Mouse (Mus musculus) skeletal muscle tissue, adult 2 months (tissue): ENCODE data around the gene Lat.

ENCODE experiments used
- DNase-seq: peaks from one replicate; pipeline ENCODE4 v3.0.0-alpha.2; 2012; ENCODE audit warnings: low read depth, low spot score

Gene Lat

DNA sequence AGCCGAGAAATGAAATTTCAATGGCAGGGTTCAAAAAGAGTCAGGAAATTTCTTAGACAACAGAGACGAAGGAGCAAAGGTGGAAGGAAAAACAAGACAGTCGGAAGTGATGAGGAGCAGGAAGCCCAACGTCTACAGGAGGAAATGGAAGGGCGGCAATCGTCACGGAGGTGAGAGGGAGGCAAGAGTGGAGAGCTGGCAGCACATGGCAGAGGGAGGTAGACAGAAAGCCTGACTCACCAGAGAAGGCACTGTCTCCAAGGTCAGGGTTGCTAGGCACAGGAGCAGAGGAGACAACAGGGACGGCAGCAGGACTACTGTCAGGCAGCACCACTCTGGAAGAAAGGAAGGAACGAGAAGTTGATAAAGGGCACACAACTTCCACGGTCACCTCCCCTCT is 1.7 kb downstream of the Lat start:
- no peak for DNase-seq

DNA sequence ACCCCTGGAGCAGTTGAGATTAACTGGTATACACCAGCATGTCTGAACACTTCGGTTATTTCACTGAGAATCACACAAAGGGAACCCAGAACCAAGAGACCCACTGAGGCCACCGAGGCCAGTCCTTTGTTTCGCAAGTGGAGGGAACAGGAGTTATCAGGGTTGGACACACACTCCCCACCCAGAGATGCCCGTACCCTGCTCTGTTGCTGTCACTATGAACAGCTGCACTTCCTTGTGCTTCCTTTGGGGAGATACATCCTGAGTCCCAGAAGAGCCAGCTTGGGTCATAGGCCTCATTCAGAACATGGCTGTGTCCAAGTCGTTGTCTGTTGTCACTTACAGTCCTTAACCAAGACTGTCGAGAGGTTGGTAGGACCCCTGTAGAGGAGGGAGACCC is 6.3 kb downstream of the Lat start:
- no peak for DNase-seq

DNA sequence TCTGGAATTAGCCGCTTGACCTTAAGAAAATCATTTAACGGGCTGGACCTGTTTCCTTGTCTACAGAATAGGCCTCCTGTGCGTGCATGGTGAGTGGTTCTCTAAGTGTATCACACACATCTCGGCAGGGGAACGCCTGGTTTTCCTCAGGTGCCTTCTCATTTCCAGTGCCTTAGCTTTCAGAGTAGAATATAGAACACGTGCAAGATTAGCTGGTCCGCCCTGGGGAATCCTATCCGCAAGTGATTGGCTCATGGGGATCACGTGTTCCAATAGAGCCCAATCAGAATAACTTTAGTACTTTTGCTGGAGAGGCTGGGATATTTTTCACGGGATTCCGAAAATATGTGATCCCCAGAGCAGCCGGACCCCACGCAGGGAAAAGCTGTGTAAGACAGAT is 10.3 kb downstream of the Lat start:
- no peak for DNase-seq

DNA sequence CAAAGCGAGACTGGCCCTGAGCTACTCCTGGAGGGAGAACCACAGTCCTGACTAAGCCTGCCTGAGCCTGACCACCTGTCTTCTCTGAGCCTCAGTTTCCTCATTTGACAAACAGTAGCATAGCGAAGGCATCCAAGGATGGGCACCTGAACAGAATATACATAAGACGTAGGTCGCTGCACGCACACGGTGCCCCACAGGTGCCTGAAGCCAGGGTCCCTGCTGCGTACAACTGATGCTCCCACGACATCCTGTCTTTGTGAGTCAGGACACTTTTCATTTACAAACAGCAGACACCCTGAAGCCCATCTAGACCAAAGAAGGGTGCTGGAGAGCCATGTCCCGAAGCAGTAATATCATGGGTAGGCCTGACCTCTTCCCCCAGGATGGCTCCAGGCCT is 11.0 kb downstream of the Lat start:
- no peak for DNase-seq

DNA sequence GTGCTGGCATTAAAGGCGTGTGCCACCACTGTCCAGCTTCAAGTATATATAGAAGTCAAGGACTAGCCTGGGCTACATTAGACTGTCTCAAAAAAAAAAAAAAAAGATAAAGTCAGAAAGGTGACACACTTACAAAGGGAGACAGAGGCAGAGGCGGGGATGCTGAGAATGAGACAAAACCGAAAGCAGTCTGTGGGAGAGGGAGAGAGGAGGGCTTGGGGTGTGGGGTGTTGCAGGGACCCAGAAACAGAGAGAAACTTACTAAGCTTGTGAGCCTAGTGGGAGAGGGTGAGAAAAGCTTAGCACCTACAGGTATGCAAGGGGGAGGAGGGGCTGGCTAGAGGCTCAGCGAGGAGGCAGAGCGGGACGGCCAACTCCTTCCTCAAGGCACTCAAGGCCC is 11.5 kb downstream of the Lat start:
- no peak for DNase-seq

DNA sequence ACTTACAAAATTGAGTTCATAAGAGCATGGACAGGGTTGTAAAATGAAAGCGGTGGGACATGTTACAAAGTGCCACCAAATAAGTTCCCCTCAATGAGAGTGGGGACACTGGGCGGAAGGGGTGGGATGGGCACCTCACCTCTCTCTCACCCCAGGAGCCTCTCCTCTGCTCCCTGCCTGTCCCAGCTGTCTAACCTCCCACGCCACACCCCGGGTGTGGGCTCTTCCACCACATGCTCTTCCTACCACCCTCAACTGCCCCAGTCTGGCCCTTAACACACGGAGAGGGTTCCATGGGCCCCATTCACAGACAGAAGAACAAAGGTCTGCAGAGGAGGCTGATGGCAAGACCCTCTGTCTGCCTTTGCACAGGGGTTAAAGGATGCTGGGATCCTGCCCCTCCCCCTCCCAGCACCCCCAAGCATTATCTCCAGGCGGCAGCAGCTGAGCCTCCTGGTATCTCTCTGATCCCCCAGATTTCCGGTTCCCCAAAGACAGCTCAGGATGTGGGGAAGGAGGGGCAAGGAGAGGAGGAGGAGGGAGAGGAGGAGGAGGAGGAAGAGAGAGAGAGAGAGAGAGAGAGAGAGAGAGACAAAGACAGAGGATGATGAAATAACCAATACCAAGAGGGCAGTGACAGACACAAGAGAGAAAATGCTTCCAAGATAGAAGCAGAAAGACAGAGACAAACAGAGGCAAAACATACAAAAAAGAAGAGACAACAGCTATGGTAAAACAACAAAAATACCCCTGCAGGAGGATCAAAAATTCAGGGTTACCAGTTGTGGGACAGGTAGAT is 12.4 kb downstream of the Lat start:
- no peak for DNase-seq

DNA sequence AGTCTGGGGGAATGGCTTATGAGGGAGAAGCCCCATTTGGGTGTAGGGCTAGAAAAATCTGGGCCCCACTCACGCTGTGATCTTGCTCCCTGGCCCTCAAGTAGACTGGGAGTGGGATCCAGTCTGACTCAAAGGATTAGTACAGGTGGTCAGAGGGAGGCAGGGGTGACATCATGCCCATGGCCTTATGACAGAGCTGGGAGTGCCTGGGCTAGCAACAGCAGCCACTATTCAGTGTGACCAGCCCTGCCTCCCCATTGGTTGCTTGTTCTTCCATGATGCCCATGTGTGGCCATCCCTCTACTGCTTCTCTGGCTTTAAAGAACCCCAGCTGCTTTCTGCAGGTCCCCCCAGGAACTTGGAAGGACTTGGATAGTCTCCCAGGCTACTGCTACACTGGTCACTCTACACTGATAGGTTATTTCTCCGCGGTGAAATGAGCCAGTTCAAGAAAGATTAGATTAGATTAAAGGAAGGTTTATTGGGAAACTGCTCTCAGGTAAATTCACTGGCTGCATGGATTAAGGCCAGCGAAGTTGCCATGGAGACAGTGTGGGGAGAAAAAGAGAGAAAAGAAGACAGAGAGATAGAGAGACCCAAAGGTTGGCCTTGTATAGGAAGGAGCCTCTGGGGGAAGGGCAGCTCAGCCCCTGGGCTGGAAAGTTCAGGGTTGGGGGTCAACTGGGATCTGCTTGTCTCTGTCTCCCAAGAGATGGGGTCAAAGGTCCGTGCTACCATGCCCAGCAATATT is 13.3 kb downstream of the Lat start:
- no peak for DNase-seq

DNA sequence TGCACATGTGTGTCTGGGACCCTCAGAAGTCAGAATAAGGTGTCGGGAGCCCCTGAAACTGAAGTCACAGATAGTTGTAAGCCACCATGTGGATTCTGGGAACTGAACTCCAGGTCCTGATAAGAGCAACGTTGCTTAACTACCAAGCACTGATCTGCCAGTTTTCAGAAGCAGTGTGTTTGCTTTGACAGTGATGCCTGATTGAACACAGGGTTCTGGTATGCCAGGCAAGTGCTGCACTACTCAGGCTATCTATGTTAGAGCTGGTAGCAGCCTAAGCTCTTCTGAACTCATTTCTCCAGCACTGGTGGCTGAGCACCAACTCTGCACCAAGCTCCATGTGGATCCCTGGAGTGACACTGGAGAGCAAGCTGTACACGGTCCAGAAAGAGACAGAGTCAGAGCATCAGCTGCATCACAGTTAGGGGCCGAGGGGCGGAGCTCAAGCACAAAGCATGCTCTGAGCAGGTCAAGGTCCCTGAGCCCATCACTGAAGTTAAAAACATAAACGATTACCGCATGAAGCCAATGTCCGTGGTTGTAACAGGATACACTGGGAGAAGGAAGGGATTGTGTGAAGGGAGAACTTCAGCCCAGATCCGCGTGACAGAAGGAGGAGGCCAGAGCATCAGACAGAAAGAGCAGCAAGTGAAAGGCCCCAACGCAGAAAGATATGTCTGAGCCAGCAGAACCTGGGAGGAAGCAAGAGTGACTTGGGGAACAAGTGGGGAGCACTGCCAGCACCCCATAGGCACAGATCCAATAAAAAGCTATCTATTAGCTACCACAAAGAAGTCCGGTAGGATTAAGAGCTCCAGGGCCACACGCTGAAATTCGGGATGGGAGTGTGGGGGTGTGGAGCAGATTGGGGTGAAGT is 14.4 kb downstream of the Lat start:
- DNase-seq: no peak

DNA sequence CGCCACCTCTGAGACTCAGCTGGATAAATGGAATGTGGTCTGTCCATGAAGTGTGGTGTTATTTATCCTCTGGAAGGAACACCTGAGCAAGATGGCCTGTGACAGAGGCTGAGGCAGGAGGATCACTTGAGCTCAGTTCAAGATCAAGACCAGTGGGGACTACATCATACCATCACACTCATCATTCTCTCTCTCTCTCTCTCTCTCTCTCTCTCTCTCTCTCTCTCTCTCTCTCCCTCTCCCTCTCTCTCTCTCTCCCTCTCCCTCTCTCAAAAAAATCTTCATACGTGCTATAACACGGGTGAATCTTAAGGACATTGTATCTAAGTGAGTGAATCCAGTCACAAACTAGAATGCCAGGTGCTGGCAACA is 15.4 kb downstream of the Lat start:
- no peak for DNase-seq

DNA sequence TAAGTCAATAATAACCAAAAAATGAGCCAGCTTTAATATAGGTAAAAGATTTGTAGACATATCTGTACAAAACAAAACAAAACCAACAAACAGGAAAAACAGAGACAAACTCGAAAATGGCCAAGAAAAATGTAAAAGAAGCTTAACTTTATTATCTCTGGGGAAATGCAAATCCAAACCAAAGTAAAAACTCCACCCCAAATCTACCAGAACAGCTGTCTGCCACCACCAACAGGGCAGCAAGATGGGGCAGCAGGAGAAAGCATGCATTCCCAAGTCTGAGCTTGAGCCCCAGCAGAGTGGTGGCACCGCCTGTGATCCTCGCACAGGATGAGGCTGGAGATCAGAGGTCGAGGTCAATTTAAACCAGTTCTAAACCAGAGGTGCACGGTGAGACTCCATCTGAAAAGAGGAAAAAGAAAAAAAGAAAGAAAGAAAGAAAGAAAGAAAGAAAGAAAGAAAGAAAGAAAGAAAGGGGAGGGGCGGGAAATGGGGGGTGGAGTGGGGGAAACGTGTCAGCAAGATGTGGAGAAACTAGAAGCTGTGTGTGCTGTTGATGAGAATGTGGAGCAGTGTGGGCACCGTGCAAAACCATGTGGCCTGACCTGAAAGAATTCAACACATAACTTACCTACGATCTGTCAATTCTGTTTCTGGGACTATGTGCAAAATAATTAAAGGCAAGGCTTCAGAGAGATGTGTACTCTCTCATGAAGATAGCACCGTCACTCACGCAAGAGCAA is 15.9 kb downstream of the Lat start:
- DNase-seq: no peak

DNA sequence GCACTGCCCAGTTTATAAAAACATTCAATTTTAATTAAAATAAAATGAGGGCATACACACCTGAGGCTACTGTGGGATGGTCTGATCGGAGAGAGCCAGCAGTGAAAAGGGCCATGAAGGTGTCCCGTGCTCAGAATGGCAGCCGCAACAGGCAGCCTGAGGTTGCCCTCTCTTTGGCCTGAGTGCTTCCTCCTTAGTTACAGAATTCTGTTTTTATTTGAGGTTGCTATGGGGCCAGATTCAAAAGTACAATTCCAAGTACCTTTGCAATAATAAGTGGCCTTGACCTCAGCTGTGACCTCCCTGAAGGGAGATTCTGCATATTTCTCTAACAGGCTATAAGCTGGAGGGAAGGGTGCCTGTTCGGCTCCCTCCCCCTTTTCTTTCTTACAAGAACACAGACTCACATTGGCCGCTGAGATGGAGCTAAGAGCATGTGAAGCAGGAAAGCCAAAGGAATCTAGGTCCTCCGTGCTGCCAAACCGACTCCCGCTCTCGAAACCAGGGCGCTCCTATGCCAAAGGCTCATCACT is 17.9 kb downstream of the Lat start:
- DNase-seq: no peak

DNA sequence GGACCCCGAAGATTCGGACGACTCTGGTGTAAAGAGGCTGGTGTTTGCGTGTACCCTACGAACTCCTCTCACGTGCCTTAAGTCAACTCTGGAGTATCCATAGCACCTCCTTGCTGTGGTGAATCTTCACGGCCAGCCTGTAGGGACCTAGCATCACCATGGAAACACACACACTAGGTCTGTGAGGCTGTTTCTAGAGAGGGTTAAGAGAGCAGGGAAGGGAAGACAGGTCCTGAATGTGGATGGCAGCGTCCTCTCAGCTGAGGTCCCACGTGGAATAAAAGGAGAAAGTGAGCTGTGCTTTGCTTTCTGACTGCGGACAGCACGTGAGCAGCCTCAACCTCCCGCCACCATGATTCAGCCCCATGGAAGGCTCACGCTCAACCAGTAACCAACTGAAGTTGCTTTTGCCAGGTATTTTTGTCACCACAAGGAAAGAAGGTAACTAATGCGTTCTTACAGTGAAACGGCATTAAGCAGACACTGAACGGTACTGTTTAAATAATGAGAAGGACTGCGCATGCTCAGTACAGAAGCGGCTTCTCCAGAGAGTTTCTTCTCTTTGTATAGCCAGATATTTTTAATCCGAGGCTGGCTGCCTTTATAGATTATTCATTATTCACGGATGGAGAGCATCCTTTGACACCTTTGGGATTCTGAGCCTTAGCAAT is 18.5 kb downstream of the Lat start:
- no peak for DNase-seq

DNA sequence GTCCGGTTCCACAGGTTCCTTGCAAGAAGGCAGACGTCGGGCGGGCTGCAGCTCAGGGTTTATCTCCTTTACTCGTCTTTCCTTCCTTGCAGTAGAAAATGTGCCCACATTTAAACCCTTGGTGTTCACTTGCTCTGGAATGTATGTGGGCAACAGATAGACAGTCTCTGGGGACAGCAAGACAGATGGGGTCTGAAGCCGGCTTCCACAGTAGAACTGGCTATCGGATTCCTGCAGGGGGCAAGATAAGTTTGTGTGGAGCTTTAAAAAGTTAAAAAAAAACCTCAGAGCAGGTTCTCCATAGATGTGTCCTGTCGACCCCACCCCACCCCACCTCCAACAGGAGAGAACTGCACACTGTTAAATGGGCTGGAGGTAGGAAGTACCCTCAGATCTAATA is 21.1 kb downstream of the Lat start:
- DNase-seq: no peak

DNA sequence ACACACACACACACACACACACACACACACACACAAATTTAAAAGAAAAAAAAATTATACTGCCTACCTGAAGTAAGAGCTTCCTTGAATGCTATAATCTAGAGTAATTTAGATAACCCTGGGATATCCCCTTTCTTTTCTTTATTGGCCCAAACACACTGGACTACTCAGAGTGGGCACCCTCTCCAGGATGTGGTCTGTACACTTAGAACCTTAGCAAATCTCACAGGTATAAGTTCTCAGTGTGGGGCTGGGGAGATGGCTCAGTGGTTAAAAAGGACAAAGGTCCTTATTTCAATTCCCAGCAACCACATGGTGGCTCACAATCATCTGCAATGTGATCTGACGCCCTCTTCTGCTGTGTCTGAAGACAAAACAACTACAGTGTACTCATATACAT is 22.3 kb downstream of the Lat start:
- no peak for DNase-seq

DNA sequence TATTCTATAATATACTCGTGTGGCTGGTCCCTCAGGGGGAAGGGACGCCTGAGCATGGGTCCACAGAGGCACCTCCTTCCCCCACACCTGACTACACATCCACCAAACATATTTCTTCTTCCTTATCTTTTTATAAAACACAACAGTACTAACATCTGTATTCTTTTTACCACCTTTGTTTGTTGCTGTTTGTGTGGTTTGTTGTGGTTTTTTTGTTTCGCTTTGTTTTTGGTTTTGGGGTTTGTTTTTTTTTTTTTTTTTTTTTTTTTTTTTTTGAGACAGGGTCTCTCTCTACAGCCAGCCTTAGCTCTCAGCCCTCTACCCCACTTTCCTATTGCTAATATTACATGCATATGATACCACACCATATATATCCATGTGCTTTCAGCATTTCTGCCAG is 23.4 kb downstream of the Lat start:
- DNase-seq: no peak

DNA sequence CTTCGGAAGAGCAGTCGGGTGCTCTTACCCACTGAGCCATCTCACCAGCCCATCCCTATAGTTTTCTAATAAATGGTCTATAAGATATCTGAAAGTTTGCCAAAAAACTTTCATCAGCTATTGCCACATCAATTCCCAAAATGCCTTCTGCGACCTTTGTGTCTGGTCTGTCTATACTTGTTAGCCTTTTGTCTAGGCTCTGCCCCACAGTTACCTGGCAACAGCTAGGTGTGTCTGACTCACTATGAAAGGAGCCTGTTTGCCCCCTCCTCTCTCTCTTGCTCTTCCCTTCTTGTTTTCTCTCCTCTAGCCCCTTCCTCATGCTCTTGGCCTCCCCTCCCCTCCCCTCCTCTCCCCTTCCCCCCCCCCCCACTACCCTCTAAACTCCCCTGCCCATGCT is 23.8 kb downstream of the Lat start:
- no peak for DNase-seq

DNA sequence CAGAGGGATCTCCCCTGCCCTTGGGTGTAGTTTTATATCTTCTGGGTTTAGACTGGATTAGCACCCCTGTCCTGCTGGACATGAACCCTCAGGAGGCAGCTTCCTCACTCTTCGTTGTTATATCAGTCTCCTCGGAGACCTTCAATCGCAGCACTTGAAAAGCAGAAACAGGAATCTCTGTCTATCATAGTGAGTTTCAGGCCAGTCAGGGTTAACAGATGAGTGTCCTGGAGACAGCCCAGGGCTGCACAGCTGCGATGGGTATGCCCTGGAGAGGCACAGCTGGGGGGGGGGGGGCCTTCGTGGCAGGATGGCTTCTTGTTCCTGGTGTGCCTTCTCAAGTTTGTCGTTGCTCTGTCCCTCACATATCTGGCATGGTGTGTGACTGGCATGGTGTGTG is 28.5 kb downstream of the Lat start:
- no peak for DNase-seq

DNA sequence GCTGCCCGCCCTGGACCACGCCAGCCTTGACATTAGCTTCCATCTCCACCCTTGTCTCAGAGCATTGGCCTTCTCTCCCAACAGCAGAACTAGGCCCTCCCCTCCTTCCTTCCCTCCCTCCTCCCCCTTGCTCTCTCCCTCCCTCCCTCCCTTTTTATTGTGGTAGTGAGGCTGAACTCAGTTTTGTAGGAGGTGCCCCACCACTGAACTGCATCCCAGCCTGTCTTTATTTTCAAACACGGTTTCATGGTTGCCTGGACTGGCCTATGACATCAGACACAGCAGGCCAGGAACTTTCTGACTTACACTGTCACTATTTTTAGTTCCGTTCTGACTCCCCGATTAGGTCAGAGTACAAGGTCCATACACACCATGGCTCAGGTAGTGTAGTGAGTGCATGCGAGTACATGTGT is 29.2 kb downstream of the Lat start:
- DNase-seq: no peak

DNA sequence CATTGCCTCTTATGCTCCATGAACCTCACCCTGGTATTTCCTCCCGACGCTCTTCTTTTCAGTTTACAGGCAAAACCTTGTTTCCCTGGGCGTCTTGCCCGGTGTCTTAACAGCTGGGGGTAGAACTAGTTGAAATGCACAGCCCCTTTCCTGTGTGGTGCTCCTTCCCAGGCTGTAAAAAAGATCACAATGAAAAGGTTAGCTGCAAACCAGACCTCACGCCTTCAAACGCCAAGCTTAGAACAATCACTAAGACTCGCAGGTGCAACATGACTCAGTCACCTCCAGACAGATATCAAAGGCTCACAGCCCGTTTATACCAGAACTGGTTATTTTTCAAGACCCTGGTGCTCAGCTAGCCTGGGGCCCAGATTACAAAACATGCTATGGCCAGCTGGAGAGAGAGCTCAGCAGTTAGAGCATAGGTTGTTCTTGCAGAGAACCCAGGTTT is 29.8 kb downstream of the Lat start:
- no peak for DNase-seq

DNA sequence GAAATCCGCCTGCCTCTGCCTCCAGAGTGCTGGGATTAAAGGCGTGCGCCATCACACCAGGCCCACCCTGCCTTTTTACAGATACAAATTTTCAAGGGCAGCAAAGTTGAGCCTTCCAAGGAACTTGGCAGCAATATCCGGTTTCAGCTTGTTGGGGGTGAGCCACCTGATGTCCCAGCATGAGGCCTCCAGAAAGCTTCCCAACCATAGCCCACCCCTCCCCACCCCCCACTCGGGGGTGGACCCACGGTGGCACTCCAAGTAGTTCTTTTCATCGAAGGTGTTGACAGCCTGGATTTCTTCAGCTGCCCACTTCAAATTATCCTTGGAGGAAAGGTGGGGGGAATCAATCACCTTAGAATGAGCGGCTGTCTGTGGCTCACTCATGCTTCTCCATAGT is 30.5 kb downstream of the Lat start:
- DNase-seq: no peak

DNA sequence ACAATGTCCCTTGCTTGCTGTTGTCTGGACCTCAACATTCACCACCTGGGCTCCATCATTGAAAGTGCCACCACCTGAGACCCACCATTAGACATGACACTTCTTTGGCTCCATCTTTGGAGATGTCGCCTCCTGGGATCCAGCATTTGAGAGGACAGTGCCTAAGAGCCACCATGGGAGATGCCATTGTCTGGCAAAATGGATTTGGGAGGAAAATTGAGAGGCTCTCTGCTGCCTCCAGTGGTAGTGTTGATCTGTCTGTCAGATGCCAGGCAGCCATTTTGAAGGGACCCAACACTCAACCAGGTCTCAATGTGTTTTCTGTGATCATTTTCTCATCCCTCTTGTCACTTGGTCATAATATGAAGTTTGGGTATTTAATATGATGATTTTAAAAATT is 33.8 kb downstream of the Lat start:
- no peak for DNase-seq
